Mouse (Mus musculus): Measurements from ENCODE around the gene Purb.
"Not testable (repeated sequence)": the region's sequence is repeated elsewhere in the genome, so short reads cannot be mapped to it uniquely, and the experiment has no call there.

Purb gene

GRCm38 (mm10) chr11:6471493-6471892, 4.2 kb downstream of the Purb start:
- Histone ChIP-seq H3K27me3 (ENCODE audit: insufficient read depth, low read length) (no peaks in the 10 kb centered on the region), H3K9me3 (ENCODE audit: low read length) (no peaks in the 10 kb centered on the region), H3K4me3 (replicated peaks; ENCODE audit: low read length) (peak overlapping the region; percentile 88), H3K36me3 (ENCODE audit: insufficient read depth, low read length) (peaks cover 83% of the 10 kb centered on the region), H3K4me1 (replicated peaks; ENCODE audit: low read depth, low read length) (peaks cover 75% of the 10 kb centered on the region)
- no peak for TF ChIP-seq CTCF (conservative IDR thresholded peaks at IDR 0.05; ENCODE audit: low read length)
- no peak for TF ChIP-seq NANOG (IDR thresholded peaks at IDR 0.05; ENCODE audit: borderline replicate concordance, low read length)
- no peak for TF ChIP-seq POU5F1 (IDR thresholded peaks at IDR 0.05; ENCODE audit: borderline replicate concordance, low read length)

DNA sequence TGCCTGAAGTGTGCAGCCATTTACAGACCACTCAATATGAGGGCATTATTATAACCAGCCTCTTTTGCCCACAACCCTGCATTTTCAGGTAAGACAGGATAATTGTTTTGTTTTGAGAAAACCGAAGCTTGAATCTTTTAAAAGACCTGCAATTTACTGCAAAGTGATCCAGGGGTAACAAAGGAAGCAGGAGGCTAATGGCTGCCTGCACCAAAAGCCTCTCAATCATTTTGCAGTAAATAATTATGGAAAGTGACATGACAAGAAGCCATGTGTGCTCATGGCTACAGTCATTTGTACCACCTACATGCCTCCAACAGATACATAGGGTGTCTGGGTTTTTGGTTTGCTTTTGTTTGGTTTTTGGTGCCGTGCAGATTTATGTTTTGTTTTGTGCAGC, 4.7 kb downstream of the Purb start:
- no peaks in the 10 kb centered on the region for H3K9me3 ChIP-seq (ENCODE audit: low read length)
- H3K36me3 ChIP-seq (ENCODE audit: insufficient read depth, low read length), result peaks cover 87% of the 10 kb centered on the region
- peak overlapping the region; percentile 88 for H3K4me3 ChIP-seq (replicated peaks; ENCODE audit: low read length)
- no peak for TF ChIP-seq NANOG (IDR thresholded peaks at IDR 0.05; ENCODE audit: borderline replicate concordance, low read length)
- no peak for TF ChIP-seq POU5F1 (IDR thresholded peaks at IDR 0.05; ENCODE audit: borderline replicate concordance, low read length)
- no peak for TF ChIP-seq CTCF (conservative IDR thresholded peaks at IDR 0.05; ENCODE audit: low read length)
- peaks cover 80% of the 10 kb centered on the region for H3K4me1 ChIP-seq (replicated peaks; ENCODE audit: low read depth, low read length)
- no peaks in the 10 kb centered on the region for H3K27me3 ChIP-seq (ENCODE audit: insufficient read depth, low read length)

DNA sequence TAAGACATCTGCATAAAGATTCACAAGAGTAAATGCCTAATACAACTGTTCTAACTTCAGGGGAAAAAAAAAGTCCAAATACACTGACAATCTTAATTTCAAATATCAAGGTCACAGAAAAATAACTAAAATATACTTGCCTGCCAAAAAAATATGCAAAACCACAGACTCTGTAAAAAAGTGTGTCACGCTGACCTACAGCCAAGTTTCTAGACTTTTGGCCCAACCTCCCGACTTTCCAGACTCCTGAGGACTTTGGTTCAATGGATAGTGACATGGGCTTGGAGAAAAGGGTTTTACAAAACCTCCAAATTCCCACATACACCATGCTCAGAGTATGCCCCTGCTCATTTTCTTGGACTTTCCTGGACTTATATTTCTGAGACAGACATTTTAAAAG, 7.2 kb downstream of the Purb start:
- peaks cover 78% of the 10 kb centered on the region for H3K36me3 ChIP-seq (ENCODE audit: insufficient read depth, low read length)
- no peak overlapping the region for H3K4me3 ChIP-seq (replicated peaks; ENCODE audit: low read length)
- H3K27me3 ChIP-seq (ENCODE audit: insufficient read depth, low read length), result no peaks in the 10 kb centered on the region
- peaks cover 76% of the 10 kb centered on the region for H3K4me1 ChIP-seq (replicated peaks; ENCODE audit: low read depth, low read length)
- no peak for TF ChIP-seq NANOG (IDR thresholded peaks at IDR 0.05; ENCODE audit: borderline replicate concordance, low read length)
- no peak for TF ChIP-seq CTCF (conservative IDR thresholded peaks at IDR 0.05; ENCODE audit: low read length)
- no peak for TF ChIP-seq POU5F1 (IDR thresholded peaks at IDR 0.05; ENCODE audit: borderline replicate concordance, low read length)
- H3K9me3 ChIP-seq (ENCODE audit: low read length), result no peaks in the 10 kb centered on the region

GRCm38 (mm10) chr11:6465122-6465521, 10.6 kb downstream of the Purb start:
- H3K27me3 ChIP-seq (ENCODE audit: insufficient read depth, low read length), result no peaks in the 10 kb centered on the region
- peak; percentile 24; the same call in 1 of the 2 replicates for TF ChIP-seq CTCF (conservative IDR thresholded peaks at IDR 0.05; ENCODE audit: low read length)
- TF ChIP-seq NANOG (IDR thresholded peaks at IDR 0.05; ENCODE audit: borderline replicate concordance, low read length), result no peak
- TF ChIP-seq POU5F1 (IDR thresholded peaks at IDR 0.05; ENCODE audit: borderline replicate concordance, low read length), result no peak
- peaks cover 4% of the 10 kb centered on the region; the same call in 1 of the 2 replicates for H3K9me3 ChIP-seq (ENCODE audit: low read length)
- H3K4me3 ChIP-seq (replicated peaks; ENCODE audit: low read length), result no peak overlapping the region
- H3K4me1 ChIP-seq (replicated peaks; ENCODE audit: low read depth, low read length), result peaks cover 42% of the 10 kb centered on the region
- peaks cover 44% of the 10 kb centered on the region for H3K36me3 ChIP-seq (ENCODE audit: insufficient read depth, low read length)

GRCm38 (mm10) chr11:6463159-6463837, 12.4 kb downstream of the Purb start:
- Histone ChIP-seq H3K27me3 (ENCODE audit: insufficient read depth, low read length) (no peaks in the 10 kb centered on the region), H3K9me3 (ENCODE audit: low read length) (peaks cover 4% of the 10 kb centered on the region; the same call in 1 of the 2 replicates), H3K36me3 (ENCODE audit: insufficient read depth, low read length) (peaks cover 27% of the 10 kb centered on the region), H3K4me1 (replicated peaks; ENCODE audit: low read depth, low read length) (peaks cover 26% of the 10 kb centered on the region), H3K4me3 (replicated peaks; ENCODE audit: low read length) (no peak overlapping the region)
- TF ChIP-seq CTCF (conservative IDR thresholded peaks at IDR 0.05; ENCODE audit: low read length) (no peak), POU5F1 (IDR thresholded peaks at IDR 0.05; ENCODE audit: borderline replicate concordance, low read length) (no peak), NANOG (IDR thresholded peaks at IDR 0.05; ENCODE audit: borderline replicate concordance, low read length) (no peak)

DNA sequence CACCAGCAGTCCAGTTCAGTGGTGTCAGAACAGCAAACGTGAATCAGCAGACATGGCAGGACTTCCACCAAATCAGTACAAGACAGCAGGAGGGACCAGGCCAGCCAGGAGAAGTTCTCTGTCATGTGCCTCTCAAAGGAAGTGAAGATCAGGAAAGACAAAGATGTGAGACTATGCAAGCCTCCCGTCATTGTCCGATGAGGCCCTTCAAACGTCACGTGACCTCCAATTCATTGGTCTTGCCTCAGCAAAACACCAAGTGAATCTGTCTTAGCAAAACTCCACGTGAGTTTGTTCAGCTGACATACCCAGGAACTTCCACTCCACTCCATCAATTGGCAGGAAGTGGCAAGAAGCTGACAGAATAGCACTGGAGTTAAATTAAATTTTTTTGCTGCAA, 19.6 kb downstream of the Purb start:
- H3K9me3 ChIP-seq (ENCODE audit: low read length), result peaks cover 21% of the 10 kb centered on the region
- no peaks in the 10 kb centered on the region for H3K27me3 ChIP-seq (ENCODE audit: insufficient read depth, low read length)
- no peaks in the 10 kb centered on the region for H3K36me3 ChIP-seq (ENCODE audit: insufficient read depth, low read length)
- TF ChIP-seq CTCF (conservative IDR thresholded peaks at IDR 0.05; ENCODE audit: low read length) (no peak), POU5F1 (IDR thresholded peaks at IDR 0.05; ENCODE audit: borderline replicate concordance, low read length) (no peak), NANOG (IDR thresholded peaks at IDR 0.05; ENCODE audit: borderline replicate concordance, low read length) (peak; percentile 36; the same call in 1 of the 2 replicates)
- no peak overlapping the region for H3K4me3 ChIP-seq (replicated peaks; ENCODE audit: low read length)
- peaks cover 9% of the 10 kb centered on the region; the same call in 1 of the 2 replicates for H3K4me1 ChIP-seq (replicated peaks; ENCODE audit: low read depth, low read length)

- Histone ChIP-seq H3K4me1 (replicated peaks; ENCODE audit: low read depth, low read length) (peaks cover 19% of the 10 kb centered on the region), H3K9me3 (ENCODE audit: low read length) (peaks cover 36% of the 10 kb centered on the region)
- H3K27me3 ChIP-seq (ENCODE audit: insufficient read depth, low read length); H3K4me3 ChIP-seq (replicated peaks; ENCODE audit: low read length); H3K36me3 ChIP-seq (ENCODE audit: insufficient read depth, low read length): not testable (repeated sequence)
These were observed 27.6 kb downstream of the Purb start for GRCm38 (mm10) chr11:6448155-6448554.

DNA sequence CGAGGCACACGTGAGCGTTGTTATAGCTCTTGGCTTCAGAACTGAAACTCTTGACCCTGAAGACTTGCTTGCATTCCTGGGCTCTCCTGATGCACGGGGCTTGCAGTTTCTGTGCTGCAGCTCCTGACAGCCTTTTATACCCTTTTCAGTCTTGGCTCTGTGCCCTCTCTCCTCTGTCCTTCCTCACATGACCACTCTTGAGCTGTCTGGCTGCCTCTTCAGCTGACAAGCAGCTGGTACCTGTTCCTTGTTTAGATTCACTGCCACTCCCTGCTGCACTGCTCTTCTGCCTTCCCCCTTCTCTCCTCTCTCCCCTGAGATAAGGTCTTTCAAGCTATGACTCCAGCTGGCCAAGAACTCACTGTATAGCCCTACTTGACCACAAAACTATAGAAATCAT, 28.2 kb downstream of the Purb start:
- Histone ChIP-seq H3K27me3 (ENCODE audit: insufficient read depth, low read length) (no peaks in the 10 kb centered on the region), H3K9me3 (ENCODE audit: low read length) (peaks cover 34% of the 10 kb centered on the region), H3K36me3 (ENCODE audit: insufficient read depth, low read length) (no peaks in the 10 kb centered on the region), H3K4me1 (replicated peaks; ENCODE audit: low read depth, low read length) (peaks cover 26% of the 10 kb centered on the region), H3K4me3 (replicated peaks; ENCODE audit: low read length) (no peak overlapping the region)
- TF ChIP-seq NANOG (IDR thresholded peaks at IDR 0.05; ENCODE audit: borderline replicate concordance, low read length) (no peak), POU5F1 (IDR thresholded peaks at IDR 0.05; ENCODE audit: borderline replicate concordance, low read length) (no peak), CTCF (conservative IDR thresholded peaks at IDR 0.05; ENCODE audit: low read length) (no peak)

GRCm38 (mm10) chr11:6445951-6446350, 29.8 kb downstream of the Purb start:
- Histone ChIP-seq H3K4me3 (replicated peaks; ENCODE audit: low read length) (no peak overlapping the region), H3K36me3 (ENCODE audit: insufficient read depth, low read length) (0 out of 2 replicates have a peak, but pooled peaks cover 3% of the 10 kb centered on the region), H3K27me3 (ENCODE audit: insufficient read depth, low read length) (no peaks in the 10 kb centered on the region), H3K9me3 (ENCODE audit: low read length) (peaks cover 22% of the 10 kb centered on the region), H3K4me1 (replicated peaks; ENCODE audit: low read depth, low read length) (peaks cover 37% of the 10 kb centered on the region)
- no peak for TF ChIP-seq POU5F1 (IDR thresholded peaks at IDR 0.05; ENCODE audit: borderline replicate concordance, low read length)
- no peak for TF ChIP-seq NANOG (IDR thresholded peaks at IDR 0.05; ENCODE audit: borderline replicate concordance, low read length)
- no peak for TF ChIP-seq CTCF (conservative IDR thresholded peaks at IDR 0.05; ENCODE audit: low read length)
